Mouse (Mus musculus): ENCODE measurements around the gene Gpr152. TPM values are rescaled to one million over a fixed set of nuclear protein-coding genes. Genes with fewer than 3 reads are reported as not detected.

Gene Gpr152
- polyA plus RNA-seq, 1 experiment from 2014 or later: not detected

GRCm38 (mm10) chr19:4099837-4100717 lies 39.5 kb upstream of the Gpr152 start, which contains the start of gene Pitpnm1:
TSS of gene Pitpnm1 (plus strand) at chr19:4099998.
- WGBS: 2% methylated on average over 53 of the region's 53 CpGs
- Histone ChIP-seq H3K4me2 (replicated peaks) (peak within 1 kb of the TSS; percentile 92), H3K27ac (no peak within 1 kb of the TSS), H3K9me3 (no peaks in the 10 kb centered on the region), H3K4me1 (peaks cover 42% of the 10 kb centered on the region), H3K36me3 (no peaks in the 10 kb centered on the region), H3K9ac (peak within 1 kb of the TSS; percentile 69), H3K4me3 (peak within 1 kb of the TSS; percentile 50), H3K27me3 (replicated peaks) (peaks cover 38% of the 10 kb centered on the region)
- no peak for ATAC-seq (ENCODE audit: low FRiP score, low read depth)

- Histone ChIP-seq H3K4me2 (replicated peaks) (peak overlapping the region; percentile 92), H3K36me3 (no peaks in the 10 kb centered on the region), H3K9me3 (no peaks in the 10 kb centered on the region), H3K4me3 (peak overlapping the region; percentile 50), H3K27me3 (replicated peaks) (peaks cover 38% of the 10 kb centered on the region), H3K4me1 (peaks cover 42% of the 10 kb centered on the region), H3K9ac (peak overlapping the region; percentile 69), H3K27ac (no peak overlapping the region)
- under 1% methylated on average over 52 of the region's 52 CpGs for WGBS
- ATAC-seq (ENCODE audit: low FRiP score, low read depth): no peak
Observed at GRCm38 (mm10) chr19:4100718-4101261, 38.8 kb upstream of the Gpr152 start.

GRCm38 (mm10) chr19:4101466-4101865 lies 38.1 kb upstream of the Gpr152 start:
- Histone ChIP-seq H3K27me3 (replicated peaks) (peaks cover 38% of the 10 kb centered on the region), H3K4me3 (peak overlapping the region; percentile 50), H3K9me3 (no peaks in the 10 kb centered on the region), H3K36me3 (0 out of 2 replicates have a peak, but pooled peaks cover under 1% of the 10 kb centered on the region), H3K4me2 (replicated peaks) (peak overlapping the region; percentile 92), H3K9ac (peak overlapping the region; percentile 69; the same call in 1 of the 2 replicates), H3K4me1 (peaks cover 42% of the 10 kb centered on the region), H3K27ac (no peak overlapping the region)
- 66% methylated on average over 6 of the region's 6 CpGs for WGBS
- no peak for ATAC-seq (ENCODE audit: low FRiP score, low read depth)

GRCm38 (mm10) chr19:4102049-4102448 lies 37.5 kb upstream of the Gpr152 start:
- Histone ChIP-seq H3K4me1 (peaks cover 42% of the 10 kb centered on the region), H3K27ac (no peak overlapping the region), H3K4me3 (no peak overlapping the region), H3K36me3 (0 out of 2 replicates have a peak, but pooled peaks cover 5% of the 10 kb centered on the region), H3K9ac (no peak overlapping the region), H3K9me3 (no peaks in the 10 kb centered on the region), H3K27me3 (replicated peaks) (peaks cover 38% of the 10 kb centered on the region), H3K4me2 (replicated peaks) (peak overlapping the region; percentile 92)
- ATAC-seq (ENCODE audit: low FRiP score, low read depth): no peak
- WGBS: 95% methylated on average over 2 of the region's 2 CpGs

GRCm38 (mm10) chr19:4102626-4103025 lies 37.0 kb upstream of the Gpr152 start:
- H3K9ac ChIP-seq: no peak overlapping the region
- no peak overlapping the region for H3K27ac ChIP-seq
- 95% methylated on average over 12 of the region's 12 CpGs for WGBS
- no peak overlapping the region for H3K4me3 ChIP-seq
- 0 out of 2 replicates have a peak, but pooled peaks cover 5% of the 10 kb centered on the region for H3K36me3 ChIP-seq
- no peak for ATAC-seq (ENCODE audit: low FRiP score, low read depth)
- peaks cover 40% of the 10 kb centered on the region for H3K4me1 ChIP-seq
- H3K4me2 ChIP-seq (replicated peaks): no peak overlapping the region
- H3K9me3 ChIP-seq: no peaks in the 10 kb centered on the region
- peaks cover 38% of the 10 kb centered on the region for H3K27me3 ChIP-seq (replicated peaks)

- H3K4me2 ChIP-seq (replicated peaks): no peak overlapping the region
- no peak overlapping the region for H3K4me3 ChIP-seq
- 93% methylated on average over 18 of the region's 18 CpGs for WGBS
- no peak overlapping the region for H3K9ac ChIP-seq
- no peak overlapping the region for H3K27ac ChIP-seq
- no peak for ATAC-seq (ENCODE audit: low FRiP score, low read depth)
- H3K36me3 ChIP-seq: 0 out of 2 replicates have a peak, but pooled peaks cover 5% of the 10 kb centered on the region
- no peaks in the 10 kb centered on the region for H3K9me3 ChIP-seq
- peaks cover 38% of the 10 kb centered on the region for H3K27me3 ChIP-seq (replicated peaks)
- H3K4me1 ChIP-seq: peaks cover 34% of the 10 kb centered on the region
Observed at GRCm38 (mm10) chr19:4103294-4103693, 36.3 kb upstream of the Gpr152 start.

GRCm38 (mm10) chr19:4103792-4104191 lies 35.8 kb upstream of the Gpr152 start:
- peaks cover 29% of the 10 kb centered on the region for H3K4me1 ChIP-seq
- no peak overlapping the region for H3K4me2 ChIP-seq (replicated peaks)
- WGBS: 76% methylated on average over 3 of the region's 3 CpGs
- H3K4me3 ChIP-seq: no peak overlapping the region
- no peak for ATAC-seq (ENCODE audit: low FRiP score, low read depth)
- no peak overlapping the region for H3K27ac ChIP-seq
- H3K27me3 ChIP-seq (replicated peaks): peaks cover 38% of the 10 kb centered on the region
- H3K36me3 ChIP-seq: 0 out of 2 replicates have a peak, but pooled peaks cover 5% of the 10 kb centered on the region
- no peak overlapping the region for H3K9ac ChIP-seq
- no peaks in the 10 kb centered on the region for H3K9me3 ChIP-seq

- WGBS: 91% methylated on average over 16 of the region's 16 CpGs
- Histone ChIP-seq H3K4me1 (peaks cover 20% of the 10 kb centered on the region), H3K4me3 (no peak overlapping the region), H3K27ac (no peak overlapping the region), H3K9ac (no peak overlapping the region), H3K9me3 (no peaks in the 10 kb centered on the region), H3K4me2 (replicated peaks) (no peak overlapping the region), H3K36me3 (peaks cover 9% of the 10 kb centered on the region; the same call in 1 of the 2 replicates), H3K27me3 (replicated peaks) (peaks cover 32% of the 10 kb centered on the region)
- no peak for ATAC-seq (ENCODE audit: low FRiP score, low read depth)
Observed at GRCm38 (mm10) chr19:4104675-4105194, 34.9 kb upstream of the Gpr152 start.

GRCm38 (mm10) chr19:4106654-4107053 lies 32.9 kb upstream of the Gpr152 start:
- peaks cover 16% of the 10 kb centered on the region for H3K27me3 ChIP-seq (replicated peaks)
- H3K4me3 ChIP-seq: no peak overlapping the region
- no peak overlapping the region for H3K27ac ChIP-seq
- ATAC-seq (ENCODE audit: low FRiP score, low read depth): no peak
- WGBS: 89% methylated on average over 14 of the region's 14 CpGs
- H3K36me3 ChIP-seq: peaks cover 15% of the 10 kb centered on the region
- H3K4me1 ChIP-seq: 0 out of 2 replicates have a peak, but pooled peaks cover 1% of the 10 kb centered on the region
- H3K9me3 ChIP-seq: no peaks in the 10 kb centered on the region
- no peak overlapping the region for H3K9ac ChIP-seq
- no peak overlapping the region for H3K4me2 ChIP-seq (replicated peaks)

GRCm38 (mm10) chr19:4108535-4108934 lies 31.1 kb upstream of the Gpr152 start:
- H3K9ac ChIP-seq: no peak overlapping the region

GRCm38 (mm10) chr19:4112063-4112960 lies 27.3 kb upstream of the Gpr152 start:
- no peak for ATAC-seq (ENCODE audit: low FRiP score, low read depth)
- Histone ChIP-seq H3K4me2 (replicated peaks) (no peak overlapping the region), H3K9me3 (no peaks in the 10 kb centered on the region), H3K4me1 (no peaks in the 10 kb centered on the region), H3K27ac (no peak overlapping the region), H3K27me3 (replicated peaks) (no peaks in the 10 kb centered on the region), H3K4me3 (no peak overlapping the region), H3K36me3 (peaks cover 65% of the 10 kb centered on the region), H3K9ac (no peak overlapping the region)
- WGBS: 95% methylated on average over 26 of the region's 26 CpGs

More at GRCm38 (mm10) chr19:4108535-4108934, 31.1 kb upstream of the Gpr152 start:
- Histone ChIP-seq H3K27ac (no peak overlapping the region), H3K4me3 (no peak overlapping the region), H3K27me3 (replicated peaks) (no peaks in the 10 kb centered on the region), H3K9me3 (no peaks in the 10 kb centered on the region), H3K4me2 (replicated peaks) (no peak overlapping the region), H3K4me1 (no peaks in the 10 kb centered on the region), H3K36me3 (peaks cover 33% of the 10 kb centered on the region)
- WGBS: 91% methylated on average over 9 of the region's 9 CpGs
- no peak for ATAC-seq (ENCODE audit: low FRiP score, low read depth)
